Mouse (Mus musculus) cerebellum, adult 8-10 months (tissue): ENCODE measurements around the gene Klhl12.
A peak's percentile ranks its signal among the peaks of the same experiment; 100 is the strongest.
"Not testable (repeated sequence)": the region's sequence is repeated elsewhere in the genome, so short reads cannot be mapped to it uniquely, and the experiment has no call there.

Experiments used
- DNase-seq: peaks from one replicate; pipeline ENCODE4 v3.0.0; 2022

The Klhl12 gene

GRCm38 (mm10) chr1:134517841-134518240 is 62.5 kb downstream of the Klhl12 start:
- DNase-seq: not testable (repeated sequence)

DNA sequence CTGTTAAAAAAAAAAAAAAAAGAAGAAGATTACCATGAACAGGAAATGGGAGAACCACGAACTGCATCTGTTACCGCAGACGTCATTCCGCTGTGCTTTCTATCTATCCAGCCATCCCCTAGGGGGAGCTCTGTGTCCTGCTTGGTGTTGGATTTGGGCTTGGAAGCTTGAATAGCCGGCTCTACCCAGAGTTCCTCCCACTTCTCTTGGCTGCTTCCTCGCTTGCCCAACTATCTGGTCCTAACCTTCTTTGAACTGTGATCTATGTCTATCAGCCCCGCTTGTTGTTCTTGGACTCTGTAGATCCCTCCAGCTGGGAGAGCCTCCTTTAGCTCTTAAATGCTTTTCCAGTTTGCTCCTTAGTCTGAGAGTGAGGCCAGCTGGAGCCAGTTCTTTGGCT is 63.3 kb downstream of the Klhl12 start:
- peak; percentile 76 for DNase-seq

GRCm38 (mm10) chr1:134519201-134519600 is 63.9 kb downstream of the Klhl12 start:
- not testable (repeated sequence) for DNase-seq

DNA sequence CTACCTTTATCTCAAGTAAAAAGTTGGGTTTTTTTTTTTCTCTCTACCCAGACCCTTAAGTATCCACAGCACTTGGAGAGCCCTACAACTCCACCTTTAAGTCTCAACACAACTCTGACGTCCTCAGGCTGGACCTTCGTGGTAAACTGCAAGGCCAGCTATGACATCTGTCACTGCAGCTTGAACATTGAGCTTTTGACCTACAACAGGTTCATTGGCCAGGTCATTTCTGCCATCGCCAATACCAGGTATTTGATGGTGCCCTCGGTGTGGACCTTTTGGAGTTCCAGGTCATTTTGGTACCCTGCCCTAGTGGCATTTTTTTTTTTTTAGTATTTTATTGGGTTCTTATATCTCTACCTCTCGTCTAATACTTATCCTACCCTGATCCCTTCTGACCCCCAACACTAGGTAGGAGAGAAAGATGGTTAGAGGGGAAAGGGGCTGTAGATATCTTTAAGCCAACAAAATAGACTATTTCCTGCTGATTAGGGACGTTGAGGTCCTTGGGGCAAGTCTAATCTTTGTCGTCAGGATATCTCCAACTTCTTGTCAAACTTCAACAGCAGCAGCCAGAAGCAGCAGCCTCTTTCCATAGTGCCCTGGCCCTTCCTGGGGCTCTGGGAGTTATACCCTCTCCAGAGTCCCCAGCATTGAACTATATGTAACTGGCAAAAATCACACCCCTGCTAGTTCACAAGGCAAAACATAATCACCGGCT is 64.8 kb downstream of the Klhl12 start:
- no peak for DNase-seq

DNA sequence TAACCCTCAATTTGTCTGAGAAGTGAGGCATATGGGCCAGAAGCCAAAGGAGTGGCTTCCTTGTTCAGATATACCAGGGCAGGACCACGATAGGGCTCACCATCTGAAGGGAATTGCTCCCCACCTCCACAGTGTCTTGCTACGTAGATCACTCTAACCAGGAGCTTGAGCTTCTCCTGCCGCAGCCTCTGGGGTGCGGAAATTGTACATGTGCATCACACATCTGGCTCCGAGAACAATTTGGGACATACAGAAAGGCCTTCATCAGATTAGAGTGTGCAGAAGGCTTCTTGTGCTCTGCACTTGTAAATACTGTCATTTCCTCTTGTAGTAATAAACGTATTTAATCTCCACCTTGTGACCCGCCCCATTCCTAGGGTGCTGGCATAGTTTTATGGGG is 65.8 kb downstream of the Klhl12 start:
- no peak for DNase-seq

GRCm38 (mm10) chr1:134522325-134522724 is 67.0 kb downstream of the Klhl12 start:
- DNase-seq: no peak

DNA sequence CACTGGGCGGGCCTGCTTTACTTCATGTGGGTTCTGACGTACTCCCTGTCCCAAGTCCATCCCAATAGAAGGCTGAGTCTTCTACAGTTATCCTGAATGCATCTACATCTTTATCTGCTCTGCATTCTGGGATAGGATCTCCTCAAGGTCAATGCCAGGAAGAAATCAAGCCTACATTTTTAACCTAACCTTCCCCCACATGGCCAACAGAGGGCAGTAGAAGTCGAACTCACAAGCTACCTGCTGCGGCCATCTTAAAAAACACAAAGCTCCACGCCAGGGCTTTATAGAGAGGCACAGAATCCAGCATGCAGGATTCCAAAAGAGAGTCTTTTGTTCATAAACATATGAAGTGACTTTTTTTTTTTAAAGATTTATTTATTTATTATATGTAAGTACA is 69.1 kb downstream of the Klhl12 start:
- no peak for DNase-seq

GRCm38 (mm10) chr1:134525015-134525414 is 69.7 kb downstream of the Klhl12 start:
- DNase-seq: no peak

GRCm38 (mm10) chr1:134526752-134527151 is 71.4 kb downstream of the Klhl12 start:
- no peak for DNase-seq

DNA sequence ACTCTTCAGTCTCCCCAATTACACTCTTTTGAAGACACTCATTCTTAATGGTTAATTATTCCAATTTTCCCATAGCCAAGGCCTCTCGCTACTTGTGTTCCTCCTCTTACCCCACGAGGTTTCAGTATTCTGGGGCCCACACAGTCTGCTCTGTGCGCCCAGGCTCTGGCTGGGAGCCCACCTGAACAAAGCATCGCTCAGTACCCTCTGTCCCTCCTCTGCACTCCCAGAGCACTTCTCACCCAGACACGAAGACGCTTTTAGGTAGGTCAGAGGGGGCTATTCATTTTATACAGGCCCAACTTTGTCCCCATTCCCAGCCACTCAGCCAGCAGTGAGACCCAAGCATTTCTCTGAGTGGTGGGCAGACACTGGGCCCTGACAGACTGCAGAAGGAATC is 75.3 kb downstream of the Klhl12 start:
- DNase-seq: no peak

DNA sequence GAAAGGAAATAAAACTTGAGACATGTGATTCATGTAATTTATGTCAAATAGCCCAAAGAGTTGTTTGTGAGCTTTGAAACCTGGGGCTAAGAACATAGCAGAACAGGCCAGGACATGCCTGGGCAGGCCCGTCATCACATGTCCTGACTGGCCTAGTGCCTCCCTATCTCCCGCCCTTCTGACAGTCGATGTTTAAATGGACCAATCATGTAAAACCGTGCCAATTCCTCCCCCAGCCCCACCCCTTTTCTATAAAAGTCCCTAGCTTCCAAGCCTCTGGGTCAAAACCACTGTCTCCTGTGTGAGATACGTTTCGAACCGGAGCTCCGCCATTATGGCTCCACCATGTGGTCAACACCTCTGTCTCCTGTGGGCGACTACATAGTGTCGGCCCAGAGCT is 78.4 kb downstream of the Klhl12 start:
- not testable (repeated sequence) for DNase-seq

- DNase-seq: no peak
Measured at GRCm38 (mm10) chr1:134535054-134535453, 79.7 kb downstream of the Klhl12 start.

GRCm38 (mm10) chr1:134535513-134535912 is 80.2 kb downstream of the Klhl12 start:
- DNase-seq: no peak

DNA sequence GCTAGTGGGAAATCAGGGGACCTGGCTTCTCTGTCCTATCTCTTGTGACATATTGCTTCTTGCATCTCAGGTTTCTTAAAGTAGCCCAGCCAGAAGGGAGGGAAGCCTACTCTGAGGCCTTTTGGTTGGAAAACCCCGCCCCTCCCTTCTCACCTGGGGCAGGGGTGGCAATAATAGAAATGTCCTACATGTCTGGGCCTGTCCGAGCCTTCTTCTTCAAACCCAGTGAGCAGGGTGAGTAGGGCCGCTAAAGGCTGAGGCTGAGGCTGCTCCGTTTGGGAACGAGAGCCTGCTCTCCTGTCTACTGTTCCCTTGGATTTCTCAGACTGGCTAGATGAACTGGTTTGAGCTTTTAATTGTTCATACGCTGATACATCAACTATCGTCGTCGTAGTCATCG is 85.3 kb downstream of the Klhl12 start:
- no peak for DNase-seq
